Mouse (Mus musculus) limb, embryonic 15.5 days (tissue): Measurements from ENCODE around the gene Dnm3. TPM values are rescaled to one million over a fixed set of nuclear protein-coding genes. Genes with fewer than 3 reads are reported as not detected.

ENCODE experiments used
- ATAC-seq: fragments of 200-750 bp; cut with Nextera tagmentation; 2 replicates; pipeline ENCODE4 v1.8.0; 2017; ENCODE audit warnings: low read depth, moderate TSS enrichment; ENCODE audit not compliant: insufficient number of reproducible peaks, low FRiP score, low TSS enrichment
- H3K27ac ChIP-seq: fragments of 300-500 bp; sonication (generic); 2 replicates; pipeline ENCODE4 v1.5.1; 2015; ENCODE audit warnings: moderate library complexity, mild to moderate bottlenecking, inconsistent platforms
- H3K27me3 ChIP-seq: fragments of 300-500 bp; sonication (generic); 2 replicates; pipeline ENCODE4 v1.6.1; 2015; ENCODE audit warnings: inconsistent platforms
- H3K36me3 ChIP-seq: fragments of 300-500 bp; sonication (generic); 2 replicates; pipeline ENCODE4 v1.6.1; 2015; ENCODE audit warnings: inconsistent platforms
- H3K4me1 ChIP-seq: fragments of 300-500 bp; sonication (generic); 2 replicates; pipeline ENCODE4 v1.6.1; 2015; ENCODE audit warnings: inconsistent platforms
- H3K4me2 ChIP-seq: fragments of 300-500 bp; sonication (generic); 2 replicates; pipeline ENCODE4 v1.6.1; 2015; ENCODE audit warnings: mild to moderate bottlenecking, inconsistent platforms
- H3K4me3 ChIP-seq: fragments of 300-500 bp; sonication (generic); 2 replicates; pipeline ENCODE4 v1.5.1; 2015; ENCODE audit warnings: mild to moderate bottlenecking, inconsistent platforms
- H3K9ac ChIP-seq: fragments of 300-500 bp; sonication (generic); 2 replicates; pipeline ENCODE4 v1.6.1; 2015; ENCODE audit warnings: inconsistent platforms
- H3K9me3 ChIP-seq: fragments of 300-500 bp; sonication (generic); 2 replicates; pipeline ENCODE4 v1.6.1; 2016; ENCODE audit warnings: inconsistent platforms
- WGBS: fragments of 180-500 bp; shearing (Covaris S2); methylation state at CpG from one replicate; pipeline ENCODE4 v1.1.7; 2015; 5-methylcytosine and 5-hydroxymethylcytosine counted together
- polyA plus RNA-seq: library from polyadenylated mRNA; unstranded; fragments of >200 nt; fragmentation: Nextera tagmentation; extraction: Ambion mirVana; gene quantifications from 2 replicates; pipeline ENCODE4 v1.2.1, GENCODE M21; 2015

Gene Dnm3
- polyA plus RNA-seq, 1 experiment from 2014 or later = 23.6 TPM

DNA sequence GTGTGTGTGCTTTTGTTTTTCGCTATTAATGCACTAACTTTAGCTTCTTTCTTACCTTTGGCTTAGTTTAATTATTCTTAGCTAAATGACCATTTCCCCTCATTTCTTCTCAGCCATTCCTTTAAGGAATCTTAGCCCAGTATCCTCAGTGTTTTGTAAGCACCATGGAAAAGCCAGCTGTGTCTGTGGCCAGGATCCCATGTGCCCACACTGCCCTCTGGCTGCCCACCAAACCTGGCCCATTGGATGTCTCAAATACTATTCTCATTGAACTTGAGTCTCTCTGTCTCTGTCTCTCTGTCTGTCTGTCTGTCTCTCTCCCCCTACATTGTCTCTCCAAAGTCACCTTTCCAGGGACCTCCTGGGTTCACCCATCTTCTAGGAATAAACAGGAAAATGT is 201.8 kb downstream of the Dnm3 start:
- no peaks in the 10 kb centered on the region for H3K27me3 ChIP-seq
- WGBS = 78% methylated on average over 1 of the region's 1 CpGs
- peaks cover 6% of the 10 kb centered on the region; the same call in 1 of the 2 replicates for H3K4me1 ChIP-seq
- no peak overlapping the region for H3K27ac ChIP-seq
- H3K9ac ChIP-seq = no peak overlapping the region
- no peaks in the 10 kb centered on the region for H3K36me3 ChIP-seq
- no peaks in the 10 kb centered on the region for H3K9me3 ChIP-seq
- H3K4me3 ChIP-seq = no peak overlapping the region
- no peak overlapping the region for H3K4me2 ChIP-seq
- ATAC-seq = no peak

DNA sequence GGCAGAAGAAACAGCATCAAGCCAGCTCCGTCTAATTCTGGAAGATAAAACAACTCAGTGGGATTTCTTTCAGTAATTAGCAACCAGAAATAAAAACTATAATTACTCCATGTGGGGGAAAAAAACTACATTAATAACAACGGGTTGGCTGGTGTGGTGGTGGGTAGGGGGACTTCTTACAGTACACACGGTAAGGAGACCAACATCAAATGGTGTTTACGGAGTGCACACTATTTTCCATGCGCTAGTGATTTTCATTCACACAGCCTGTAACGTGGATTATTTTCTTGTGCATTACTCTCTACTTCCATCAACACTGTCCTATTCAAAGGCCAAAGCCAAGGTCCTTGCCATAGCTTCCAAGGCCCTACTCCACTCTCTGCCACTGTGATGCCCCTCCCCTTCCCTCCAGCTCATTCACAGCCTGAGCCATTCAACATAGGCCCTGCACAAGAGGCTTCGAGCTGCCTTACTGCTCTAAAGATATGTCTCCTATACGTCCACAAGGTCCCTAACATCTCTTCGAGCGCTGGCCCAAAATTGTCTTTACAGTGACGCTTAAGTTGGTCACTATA is 203.1 kb downstream of the Dnm3 start:
- H3K27ac ChIP-seq = 0 out of 2 replicates have a peak overlapping the region, but pooled peaks have one; percentile 17
- 80% methylated on average over 11 of the region's 11 CpGs for WGBS
- H3K9ac ChIP-seq = no peak overlapping the region
- no peak for ATAC-seq
- peaks cover 6% of the 10 kb centered on the region; the same call in 1 of the 2 replicates for H3K4me1 ChIP-seq
- H3K4me2 ChIP-seq = no peak overlapping the region
- no peaks in the 10 kb centered on the region for H3K36me3 ChIP-seq
- H3K9me3 ChIP-seq = no peaks in the 10 kb centered on the region
- H3K27me3 ChIP-seq = no peaks in the 10 kb centered on the region
- H3K4me3 ChIP-seq = no peak overlapping the region

DNA sequence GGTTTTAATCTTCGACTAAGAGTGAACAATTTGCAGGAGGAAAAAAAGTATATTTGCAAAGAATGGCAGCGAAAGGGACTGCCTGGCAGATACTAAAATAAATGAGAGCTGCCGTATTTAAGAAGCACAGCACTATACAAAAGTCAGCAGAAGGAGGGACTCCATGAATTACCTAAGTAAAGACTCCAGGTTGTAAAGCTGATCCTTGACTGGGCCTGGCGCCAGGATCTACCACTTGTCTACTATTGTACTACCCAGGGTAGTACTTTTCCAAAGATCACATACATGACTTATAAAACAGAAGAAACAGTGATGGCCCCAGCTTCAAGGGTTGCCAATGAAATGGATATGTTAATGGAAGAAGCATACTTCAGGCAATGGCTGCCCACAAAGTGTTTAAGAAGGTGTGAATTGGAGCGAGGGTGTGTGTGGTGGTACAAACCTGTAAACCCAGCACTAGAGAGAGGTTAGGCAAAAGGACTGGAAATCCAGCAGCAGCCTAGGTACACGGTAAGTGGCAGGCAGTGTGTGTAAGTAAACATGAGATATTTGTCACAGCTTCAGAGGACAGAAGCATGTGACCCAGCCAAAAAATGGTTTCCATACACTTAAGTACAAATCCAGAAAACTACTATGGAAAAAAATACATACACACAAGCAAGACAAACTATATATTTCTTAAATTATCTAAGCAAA is 220.8 kb downstream of the Dnm3 start:
- 48% methylated on average over 6 of the region's 6 CpGs for WGBS
- no peaks in the 10 kb centered on the region for H3K36me3 ChIP-seq
- no peak overlapping the region for H3K4me3 ChIP-seq
- H3K27me3 ChIP-seq = no peaks in the 10 kb centered on the region
- H3K27ac ChIP-seq = no peak overlapping the region
- peaks cover 13% of the 10 kb centered on the region for H3K4me1 ChIP-seq
- H3K9me3 ChIP-seq = no peaks in the 10 kb centered on the region
- no peak overlapping the region for H3K4me2 ChIP-seq
- peak; percentile 74; the same call in 1 of the 2 replicates for ATAC-seq
- H3K9ac ChIP-seq = no peak overlapping the region

GRCm38 (mm10) chr1:162254944-162255343 is 222.9 kb downstream of the Dnm3 start:
- Histone ChIP-seq H3K4me3 (no peak overlapping the region), H3K27me3 (no peaks in the 10 kb centered on the region), H3K27ac (peak overlapping the region; percentile 60; the same call in 1 of the 2 replicates), H3K9me3 (no peaks in the 10 kb centered on the region), H3K4me2 (no peak overlapping the region), H3K9ac (no peak overlapping the region), H3K4me1 (peaks cover 13% of the 10 kb centered on the region), H3K36me3 (no peaks in the 10 kb centered on the region)
- WGBS = 26% methylated on average over 5 of the region's 5 CpGs
- ATAC-seq = no peak

GRCm38 (mm10) chr1:162253971-162254641 is 223.7 kb downstream of the Dnm3 start:
- Histone ChIP-seq H3K9ac (no peak overlapping the region), H3K36me3 (no peaks in the 10 kb centered on the region), H3K4me2 (no peak overlapping the region), H3K27ac (peak overlapping the region; percentile 73), H3K4me3 (no peak overlapping the region), H3K9me3 (no peaks in the 10 kb centered on the region), H3K27me3 (no peaks in the 10 kb centered on the region), H3K4me1 (peaks cover 13% of the 10 kb centered on the region)
- ATAC-seq = no peak
- WGBS = 18% methylated on average over 8 of the region's 8 CpGs

- no peaks in the 10 kb centered on the region for H3K27me3 ChIP-seq
- H3K36me3 ChIP-seq = no peaks in the 10 kb centered on the region
- H3K9ac ChIP-seq = no peak overlapping the region
- ATAC-seq = no peak
- H3K9me3 ChIP-seq = no peaks in the 10 kb centered on the region
- peaks cover 13% of the 10 kb centered on the region for H3K4me1 ChIP-seq
- H3K27ac ChIP-seq = no peak overlapping the region
- H3K4me3 ChIP-seq = no peak overlapping the region
- no peak overlapping the region for H3K4me2 ChIP-seq
- WGBS = 57% methylated on average over 2 of the region's 2 CpGs
Observed at GRCm38 (mm10) chr1:162252869-162253268, 225.0 kb downstream of the Dnm3 start.

DNA sequence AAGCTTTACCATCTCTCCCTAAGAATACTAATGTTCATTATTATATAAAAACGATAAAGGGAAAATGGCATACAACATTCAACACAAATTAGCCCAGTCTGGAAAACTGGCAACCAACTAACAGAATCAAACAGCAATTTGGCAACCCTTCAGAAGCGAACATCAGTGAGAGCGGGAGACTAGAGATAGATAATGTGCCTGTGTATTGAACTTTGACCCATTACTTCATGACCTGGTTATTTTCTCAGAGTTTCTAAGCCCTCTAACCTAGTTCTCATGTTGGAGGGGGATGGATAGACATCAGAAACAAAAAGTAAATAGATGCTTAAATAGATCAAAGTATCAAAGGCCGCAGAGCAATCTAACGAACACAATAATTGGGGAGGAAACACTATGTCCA is 230.6 kb downstream of the Dnm3 start:
- Histone ChIP-seq H3K4me2 (no peak overlapping the region), H3K4me1 (peaks cover 18% of the 10 kb centered on the region), H3K27ac (no peak overlapping the region), H3K36me3 (no peaks in the 10 kb centered on the region), H3K4me3 (no peak overlapping the region), H3K9ac (no peak overlapping the region), H3K9me3 (no peaks in the 10 kb centered on the region), H3K27me3 (no peaks in the 10 kb centered on the region)
- no peak for ATAC-seq
- WGBS = 86% methylated on average over 5 of the region's 5 CpGs

- Histone ChIP-seq H3K36me3 (no peaks in the 10 kb centered on the region), H3K9ac (no peak overlapping the region), H3K27me3 (no peaks in the 10 kb centered on the region), H3K4me2 (no peak overlapping the region), H3K4me3 (no peak overlapping the region), H3K4me1 (peaks cover 30% of the 10 kb centered on the region), H3K27ac (peak overlapping the region; percentile 82), H3K9me3 (no peaks in the 10 kb centered on the region)
- ATAC-seq = no peak; the same call in 1 of the 2 replicates
- WGBS = 13% methylated on average over 2 of the region's 2 CpGs
Observed at GRCm38 (mm10) chr1:162243651-162243990, 234.2 kb downstream of the Dnm3 start.

DNA sequence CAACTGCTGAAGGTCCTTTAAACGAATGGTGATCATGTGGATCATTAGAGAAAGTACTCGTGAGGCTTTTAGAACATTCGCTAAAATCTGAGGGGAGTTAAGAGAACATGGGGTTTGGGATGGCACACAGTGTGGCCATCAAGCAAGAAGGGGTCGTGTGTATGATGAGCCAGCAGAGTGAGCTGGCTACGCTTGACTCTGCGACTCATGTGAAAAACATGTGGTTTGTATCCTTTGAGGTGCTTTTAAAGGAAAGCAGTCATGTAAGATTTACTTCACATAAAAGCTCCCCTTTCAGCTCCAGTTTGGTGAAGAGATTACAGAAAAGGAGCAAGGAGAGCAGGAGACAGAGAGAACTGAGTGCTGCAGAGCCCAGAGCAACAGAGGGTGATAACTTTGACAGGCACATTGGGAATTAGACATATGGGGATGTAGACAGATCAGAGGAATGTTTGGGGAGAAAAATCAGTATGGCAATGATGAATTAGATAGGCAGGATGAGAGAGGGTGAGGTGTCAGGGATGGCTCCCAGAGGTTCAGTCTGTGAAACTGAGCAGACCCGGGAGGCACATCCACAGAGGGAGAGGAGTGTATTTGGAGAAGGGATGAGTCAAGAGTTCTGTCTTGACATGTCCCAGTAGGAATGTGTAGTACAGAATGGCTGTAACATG is 234.7 kb downstream of the Dnm3 start:
- no peak overlapping the region for H3K4me2 ChIP-seq

DNA sequence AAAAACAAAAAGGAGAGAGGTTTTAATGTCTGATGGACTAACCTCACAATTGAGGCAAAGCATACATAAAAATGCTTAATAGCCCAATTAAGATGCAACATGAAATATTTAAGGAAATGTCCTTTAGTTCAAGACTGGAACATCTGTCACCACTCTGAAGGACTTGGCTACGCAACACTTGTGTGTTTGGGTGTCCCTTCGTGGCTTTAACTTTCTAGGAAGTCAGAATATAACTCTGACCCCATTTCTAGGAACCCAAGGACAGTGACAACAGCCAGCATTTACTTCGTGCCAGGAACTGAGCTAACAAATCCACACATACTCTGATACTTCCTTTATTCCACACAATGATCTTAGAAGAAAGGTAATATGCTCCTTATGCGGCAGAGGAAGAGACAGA is 237.1 kb downstream of the Dnm3 start:
- H3K9ac ChIP-seq = no peak overlapping the region
- H3K27ac ChIP-seq = peak overlapping the region; percentile 24; the same call in 1 of the 2 replicates
- H3K9me3 ChIP-seq = no peaks in the 10 kb centered on the region
- no peak for ATAC-seq
- H3K27me3 ChIP-seq = no peaks in the 10 kb centered on the region
- no peak overlapping the region for H3K4me2 ChIP-seq
- H3K36me3 ChIP-seq = no peaks in the 10 kb centered on the region
- peaks cover 31% of the 10 kb centered on the region for H3K4me1 ChIP-seq
- no peak overlapping the region for H3K4me3 ChIP-seq
- WGBS = 81% methylated on average over 4 of the region's 4 CpGs

More for the DNA sequence above, 234.7 kb downstream of the Dnm3 start:
- no peak overlapping the region for H3K9ac ChIP-seq
- H3K36me3 ChIP-seq = no peaks in the 10 kb centered on the region
- H3K4me1 ChIP-seq = peaks cover 31% of the 10 kb centered on the region
- no peaks in the 10 kb centered on the region for H3K27me3 ChIP-seq
- H3K4me3 ChIP-seq = no peak overlapping the region
- H3K9me3 ChIP-seq = no peaks in the 10 kb centered on the region
- no peak; the same call in 1 of the 2 replicates for ATAC-seq
- WGBS = 22% methylated on average over 7 of the region's 7 CpGs
- H3K27ac ChIP-seq = peak overlapping the region; percentile 82

- Histone ChIP-seq H3K9me3 (no peaks in the 10 kb centered on the region), H3K4me2 (no peak overlapping the region), H3K4me1 (peaks cover 26% of the 10 kb centered on the region), H3K36me3 (no peaks in the 10 kb centered on the region), H3K9ac (no peak overlapping the region), H3K27me3 (no peaks in the 10 kb centered on the region), H3K4me3 (no peak overlapping the region), H3K27ac (peak overlapping the region; percentile 86)
- 23% methylated on average over 3 of the region's 3 CpGs for WGBS
- 0 out of 2 replicates have a peak, but pooled peaks have one; percentile 15 for ATAC-seq
Observed at GRCm38 (mm10) chr1:162238646-162239045, 239.2 kb downstream of the Dnm3 start.
